Mouse (Mus musculus) C2C12 (cell line): ENCODE results near the gene Tctn1. TPM values are rescaled to one million over a fixed set of nuclear protein-coding genes. Genes with fewer than 3 reads are reported as not detected.
A peak's percentile ranks its signal among the peaks of the same experiment; 100 is the strongest.

Source experiments
- H3K27me3 ChIP-seq: one replicate; pipeline ENCODE4 v1.6.1; 2011; ENCODE audit not compliant: control insufficient read depth, insufficient read depth, insufficient read length
- H3K36me3 ChIP-seq: one replicate; pipeline ENCODE4 v1.6.1; 2011; ENCODE audit not compliant: control insufficient read depth, insufficient read depth
- H3K4me3 ChIP-seq: one replicate; pipeline ENCODE4 v1.5.1; 2011; ENCODE audit warnings: mild to moderate bottlenecking, control low read depth; ENCODE audit not compliant: poor library complexity, insufficient read depth, severe bottlenecking
- H3K79me2 ChIP-seq: one replicate; pipeline ENCODE4 v1.6.1; 2011; ENCODE audit not compliant: control insufficient read depth, insufficient read depth
- H3K79me3 ChIP-seq: one replicate; pipeline ENCODE4 v1.6.1; 2011; ENCODE audit warnings: low read depth, control low read depth
- H3ac ChIP-seq: one replicate; pipeline ENCODE3; 2011; ENCODE audit warnings: low read depth; ENCODE audit not compliant: control insufficient read depth, insufficient read length
- CEBPB ChIP-seq: IDR thresholded peaks from one replicate; pipeline ENCODE4 v1.6.1; 2011; ENCODE audit warnings: low read depth, mild to moderate bottlenecking, control low read depth, moderate library complexity
- CTCF ChIP-seq: IDR thresholded peaks from one replicate; pipeline ENCODE4 v1.5.1; 2011; ENCODE audit not compliant: control insufficient read depth, insufficient read depth, insufficient read length
- FOSL1 ChIP-seq: IDR thresholded peaks from one replicate; pipeline ENCODE4 v1.8.0; 2011; ENCODE audit warnings: mild to moderate bottlenecking, low read length; ENCODE audit not compliant: poor library complexity, insufficient read depth, severe bottlenecking
- MAX ChIP-seq: IDR thresholded peaks from one replicate; pipeline ENCODE4 v1.6.1; 2011; ENCODE audit warnings: mild to moderate bottlenecking, control low read depth
- MYOD1 ChIP-seq: IDR thresholded peaks from one replicate; pipeline ENCODE4 v1.6.1; 2011; ENCODE audit warnings: low read depth; ENCODE audit not compliant: control insufficient read depth, insufficient read length
- MYOG ChIP-seq: IDR thresholded peaks from one replicate; pipeline ENCODE4 v1.6.1; 2011; ENCODE audit not compliant: control insufficient read depth, insufficient read length; ENCODE audit errors: extremely low read depth
- USF1 ChIP-seq: IDR thresholded peaks from one replicate; pipeline ENCODE4 v1.6.1; 2011; ENCODE audit warnings: low read depth, mild to moderate bottlenecking, control low read depth, moderate library complexity
- polyA plus RNA-seq: library from polyadenylated mRNA; unstranded; fragments of >200 nt; fragmentation: generic; extraction: Trizol; gene quantifications from one replicate; pipeline ENCODE4 v1.2.1, GENCODE M21; 2012; ENCODE audit warnings: missing spikeins

Tctn1 gene
- polyA plus RNA-seq, 1 experiment = 2.6 TPM

DNA sequence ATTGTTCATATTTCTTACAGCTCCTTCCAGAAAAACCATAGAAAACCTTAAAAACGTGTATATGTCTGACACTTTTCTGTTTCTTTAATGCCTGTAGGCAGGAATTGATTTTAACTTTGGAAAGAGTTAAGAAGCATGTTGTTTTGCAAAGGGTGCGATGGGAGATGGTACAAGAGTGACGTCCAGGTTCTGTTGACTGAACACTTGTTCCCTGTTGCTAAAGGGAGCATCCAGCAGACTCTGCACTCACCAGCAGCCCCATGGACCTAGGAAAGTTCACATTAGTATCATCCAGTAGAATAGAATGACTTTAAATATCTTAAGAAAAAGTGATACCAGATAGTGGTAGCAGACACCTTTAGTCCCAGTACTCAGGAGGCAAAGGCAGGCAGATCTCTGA is 42.3 kb upstream of the Tctn1 start:
- H3ac ChIP-seq = no peak overlapping the region
- H3K4me3 ChIP-seq = no peak overlapping the region
- no peaks in the 10 kb centered on the region for H3K27me3 ChIP-seq
- peaks cover 29% of the 10 kb centered on the region for H3K79me3 ChIP-seq
- TF ChIP-seq MYOG (no peak), MAX (no peak)
- peaks cover 57% of the 10 kb centered on the region for H3K79me2 ChIP-seq
- H3K36me3 ChIP-seq = peaks cover 4% of the 10 kb centered on the region

DNA sequence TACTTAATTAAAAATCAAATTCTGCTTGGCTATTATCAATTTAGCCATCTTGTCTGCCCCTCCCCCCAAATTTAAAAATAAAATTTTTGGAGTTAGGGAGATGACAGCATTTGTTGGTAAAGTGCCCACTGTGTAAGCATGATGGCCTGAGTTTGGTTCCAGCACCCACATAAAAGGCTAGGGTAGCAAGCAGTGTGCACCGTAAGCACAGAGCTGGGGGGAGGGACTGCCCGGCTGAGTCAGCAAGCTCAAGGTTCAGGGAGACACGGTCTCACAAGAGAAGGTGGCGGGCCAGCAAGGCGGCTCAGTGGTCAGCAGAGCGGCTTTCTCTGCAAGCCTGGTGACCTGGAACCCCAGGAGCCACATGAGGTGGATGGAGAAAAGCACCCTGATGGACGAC is 41.2 kb upstream of the Tctn1 start:
- peaks cover 35% of the 10 kb centered on the region for H3K79me3 ChIP-seq
- no peak for TF ChIP-seq CEBPB
- no peaks in the 10 kb centered on the region for H3K27me3 ChIP-seq
- no peak overlapping the region for H3K4me3 ChIP-seq
- H3K79me2 ChIP-seq = peaks cover 67% of the 10 kb centered on the region
- H3ac ChIP-seq = no peak overlapping the region
- H3K36me3 ChIP-seq = no peaks in the 10 kb centered on the region

DNA sequence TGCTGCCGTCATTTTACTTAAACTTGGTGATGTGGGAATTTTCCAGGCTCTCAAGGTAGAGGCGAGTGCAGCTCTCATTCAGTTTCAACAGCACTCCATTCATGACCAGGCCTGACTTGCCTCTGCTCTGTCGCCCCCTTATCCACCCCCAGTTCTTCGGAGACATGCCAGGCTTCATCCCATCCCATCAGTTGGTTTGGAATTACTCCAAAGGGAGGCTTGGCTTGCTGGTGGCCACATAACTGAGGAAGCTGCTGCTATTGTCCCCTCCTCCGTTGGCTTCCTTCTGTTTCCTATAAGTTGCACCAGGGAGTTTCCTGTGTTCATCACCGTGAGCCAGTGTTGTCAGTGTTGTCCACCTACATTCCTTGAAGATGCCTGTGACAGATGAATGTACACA is 40.3 kb upstream of the Tctn1 start:
- TF ChIP-seq MYOD1 (no peak), MAX (no peak), USF1 (no peak), CEBPB (no peak), MYOG (no peak), CTCF (no peak), FOSL1 (no peak)
- no peak overlapping the region for H3K4me3 ChIP-seq
- no peaks in the 10 kb centered on the region for H3K27me3 ChIP-seq
- H3ac ChIP-seq = no peak overlapping the region
- H3K36me3 ChIP-seq = no peaks in the 10 kb centered on the region
- peaks cover 69% of the 10 kb centered on the region for H3K79me2 ChIP-seq
- peaks cover 33% of the 10 kb centered on the region for H3K79me3 ChIP-seq

DNA sequence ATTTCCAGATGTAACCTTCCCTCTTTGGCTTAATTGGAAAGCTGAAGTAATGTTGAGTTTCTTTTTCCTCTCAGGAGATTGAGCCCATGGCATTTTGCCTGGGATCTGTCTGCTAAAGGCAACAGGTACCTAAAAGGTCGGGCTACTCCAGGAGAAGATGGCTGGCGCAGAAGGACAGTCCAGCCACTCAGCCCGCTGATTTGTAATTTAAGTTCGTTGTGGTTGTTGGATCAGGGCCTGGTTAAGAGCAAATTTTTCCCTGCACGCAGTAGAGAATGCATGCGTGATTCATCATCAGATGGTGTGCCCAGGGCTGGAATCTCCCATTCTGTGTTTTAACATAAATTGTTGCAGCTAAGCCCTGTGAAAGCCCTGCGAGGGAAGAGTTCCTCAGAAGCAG is 39.7 kb upstream of the Tctn1 start:
- Histone ChIP-seq H3K79me2 (peaks cover 74% of the 10 kb centered on the region), H3K36me3 (no peaks in the 10 kb centered on the region), H3K4me3 (no peak overlapping the region), H3ac (no peak overlapping the region), H3K27me3 (no peaks in the 10 kb centered on the region), H3K79me3 (peaks cover 33% of the 10 kb centered on the region)
- TF ChIP-seq FOSL1 = peak; percentile 11
- TF ChIP-seq USF1 = no peak
- TF ChIP-seq MAX = peak; percentile 39

DNA sequence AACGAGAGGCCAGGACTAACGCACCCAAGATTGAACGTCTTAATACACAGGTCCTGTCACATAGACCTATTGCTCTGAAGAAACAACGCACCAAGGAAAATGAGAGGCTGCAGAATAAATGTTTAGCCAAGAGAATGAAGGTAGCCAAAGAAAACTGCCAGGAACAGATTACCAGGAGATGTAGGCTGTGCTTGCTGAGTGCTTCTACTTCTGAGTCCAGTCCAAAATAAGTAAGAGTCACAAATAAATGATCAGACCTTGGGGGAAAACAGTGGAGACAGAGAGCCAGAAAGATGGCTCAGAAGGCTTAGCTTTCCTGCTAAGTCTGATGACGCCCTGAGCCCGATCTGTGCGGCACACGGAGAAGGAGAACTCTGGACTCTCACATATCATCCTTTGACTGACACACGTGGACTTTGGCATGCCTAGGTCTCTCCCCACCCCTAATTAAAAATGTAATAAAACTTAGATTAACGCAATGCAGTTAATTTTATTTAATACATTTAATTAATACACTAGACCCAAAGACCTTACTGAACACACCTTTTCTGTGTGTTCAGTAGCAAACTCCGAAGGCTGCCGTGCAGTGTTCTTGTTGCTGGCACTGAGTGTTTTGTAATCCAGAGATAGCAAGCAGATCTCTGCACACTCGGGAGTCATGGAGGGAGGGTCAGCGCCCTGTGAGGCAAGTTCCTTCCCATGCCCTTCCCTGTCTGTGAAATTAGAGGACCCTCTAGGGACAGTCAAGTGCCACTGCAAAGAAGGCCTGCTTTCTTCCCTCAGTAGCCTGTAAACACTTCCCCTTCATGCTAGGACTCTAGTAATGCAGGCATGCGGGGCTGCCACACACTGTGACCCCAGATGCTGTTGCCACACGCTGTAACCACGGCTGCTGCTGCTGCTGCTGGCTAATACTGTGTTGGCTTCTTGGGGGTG is 38.8 kb upstream of the Tctn1 start:
- TF ChIP-seq FOSL1 = no peak
- no peak for TF ChIP-seq CEBPB
- TF ChIP-seq MYOG = no peak
- TF ChIP-seq CTCF = no peak
- no peak for TF ChIP-seq USF1
- TF ChIP-seq MAX = no peak
- no peak for TF ChIP-seq MYOD1
- no peaks in the 10 kb centered on the region for H3K36me3 ChIP-seq

DNA sequence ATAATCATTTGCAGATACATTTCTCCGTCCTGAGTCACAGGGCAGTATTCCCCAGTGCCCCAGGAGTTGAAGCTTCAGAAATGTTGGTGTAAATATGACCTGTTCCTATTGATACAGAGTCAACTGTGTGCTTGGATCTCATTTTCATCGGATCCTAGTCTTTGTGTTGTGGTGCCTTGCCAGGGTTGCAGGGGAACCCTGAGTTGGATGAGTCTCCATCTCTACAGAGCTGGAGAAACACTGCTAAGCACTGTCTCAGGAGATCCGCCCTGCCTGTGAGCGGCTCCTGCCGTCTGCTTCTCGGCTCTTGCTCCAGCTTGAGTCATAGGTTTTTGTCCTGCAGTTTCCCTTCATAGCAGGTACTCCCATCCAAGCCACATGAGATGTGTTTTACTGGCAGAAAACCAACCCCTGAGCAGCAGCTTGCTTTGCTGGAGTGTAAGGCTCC is 35.8 kb upstream of the Tctn1 start:
- Histone ChIP-seq H3K27me3 (no peaks in the 10 kb centered on the region), H3K36me3 (no peaks in the 10 kb centered on the region), H3K79me3 (peaks cover 54% of the 10 kb centered on the region), H3K4me3 (no peak overlapping the region), H3K79me2 (peaks cover 87% of the 10 kb centered on the region), H3ac (no peak overlapping the region)
- TF ChIP-seq USF1 = no peak
- TF ChIP-seq FOSL1 = no peak
- TF ChIP-seq CEBPB = no peak
- no peak for TF ChIP-seq MYOD1
- TF ChIP-seq CTCF = no peak
- no peak for TF ChIP-seq MAX
- no peak for TF ChIP-seq MYOG

More for the DNA sequence above, 38.8 kb upstream of the Tctn1 start:
- H3K79me2 ChIP-seq = peaks cover 83% of the 10 kb centered on the region
- no peak overlapping the region for H3ac ChIP-seq
- H3K79me3 ChIP-seq = peaks cover 37% of the 10 kb centered on the region
- H3K4me3 ChIP-seq = no peak overlapping the region
- no peaks in the 10 kb centered on the region for H3K27me3 ChIP-seq
